Mouse (Mus musculus) frontal cortex, postnatal 14 days (tissue): ENCODE data around the gene Cd5.

Source experiments
- DNase-seq, 2 experiments: peaks; one replicate each; pipeline ENCODE4 v3.0.0; 2022; ENCODE audit warnings: low spot score in 2 of 2

Cd5 gene

GRCm38 (mm10) chr19:10671854-10672417 is 66.9 kb downstream of the Cd5 start:
- no peak for DNase-seq

DNA sequence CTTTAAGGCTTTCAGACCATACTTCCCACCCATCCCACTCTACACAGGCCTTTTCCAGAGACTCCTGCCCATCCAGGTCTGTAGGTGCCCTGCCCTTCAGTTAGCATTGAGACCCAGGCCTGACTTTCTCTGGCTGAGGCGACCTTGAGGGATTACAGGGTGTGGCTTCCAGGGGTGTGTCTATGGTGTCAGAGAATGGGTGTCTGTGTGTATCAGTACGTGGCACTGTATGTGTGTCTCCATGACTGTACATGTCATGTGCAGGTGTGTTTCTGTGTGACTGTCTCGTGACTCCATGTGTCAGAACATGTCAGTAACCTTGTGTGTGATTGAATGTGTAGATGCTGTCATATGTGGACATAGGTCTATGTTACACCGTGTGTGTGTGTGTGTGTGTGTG is 67.5 kb downstream of the Cd5 start:
- DNase-seq, result no peak
